Mouse (Mus musculus): ENCODE measurements around the gene Tas2r134. TPM values are rescaled to one million over a fixed set of nuclear protein-coding genes. Genes with fewer than 3 reads are reported as not detected.

Gene Tas2r134
- polyA plus RNA-seq (2015; fragmentation: Nextera tagmentation; extraction: Ambion mirVana), result not detected in 2 replicates

GRCm38 (mm10) chr2:51627211-51627610, at the start of gene Tas2r134:
TSS of gene Tas2r134 (plus strand) at chr2:51627511.
- 89% methylated on average over 4 of the region's 4 CpGs for WGBS
- no peak within 1 kb of the TSS for H3K4me2 ChIP-seq (replicated peaks)

GRCm38 (mm10) chr2:51579767-51580166, 47.5 kb upstream of the Tas2r134 start:
- 85% methylated on average over 5 of the region's 5 CpGs for WGBS
- H3K9me3 ChIP-seq, result no peaks in the 10 kb centered on the region
- H3K4me3 ChIP-seq (replicated peaks), result no peak overlapping the region
- no peak overlapping the region for H3K27ac ChIP-seq
- H3K27me3 ChIP-seq (replicated peaks), result no peaks in the 10 kb centered on the region
- H3K36me3 ChIP-seq, result no peaks in the 10 kb centered on the region
- H3K4me2 ChIP-seq (replicated peaks), result no peak overlapping the region
- H3K9ac ChIP-seq, result no peak overlapping the region
- no peak for ATAC-seq
- no peaks in the 10 kb centered on the region for H3K4me1 ChIP-seq (replicated peaks)

More at GRCm38 (mm10) chr2:51627211-51627610, at the start of gene Tas2r134:
- Histone ChIP-seq H3K27me3 (replicated peaks) (no peaks in the 10 kb centered on the region), H3K4me3 (replicated peaks) (no peak within 1 kb of the TSS), H3K9me3 (no peaks in the 10 kb centered on the region), H3K4me1 (replicated peaks) (no peaks in the 10 kb centered on the region), H3K27ac (no peak within 1 kb of the TSS), H3K9ac (no peak within 1 kb of the TSS), H3K36me3 (no peaks in the 10 kb centered on the region)
- no peak for ATAC-seq

- Histone ChIP-seq H3K36me3 (no peaks in the 10 kb centered on the region), H3K9me3 (no peaks in the 10 kb centered on the region), H3K27me3 (replicated peaks) (no peaks in the 10 kb centered on the region), H3K4me1 (replicated peaks) (no peaks in the 10 kb centered on the region), H3K4me2 (replicated peaks) (no peak overlapping the region), H3K9ac (no peak overlapping the region), H3K27ac (no peak overlapping the region), H3K4me3 (replicated peaks) (no peak overlapping the region)
- 85% methylated on average over 9 of the region's 9 CpGs for WGBS
- no peak for ATAC-seq
Measured at GRCm38 (mm10) chr2:51584050-51585046, 43.0 kb upstream of the Tas2r134 start.

GRCm38 (mm10) chr2:51588336-51588735, 39.0 kb upstream of the Tas2r134 start:
- Histone ChIP-seq H3K9me3 (no peaks in the 10 kb centered on the region), H3K27me3 (replicated peaks) (no peaks in the 10 kb centered on the region), H3K4me1 (replicated peaks) (0 out of 2 replicates have a peak, but pooled peaks cover 2% of the 10 kb centered on the region), H3K27ac (no peak overlapping the region), H3K4me3 (replicated peaks) (no peak overlapping the region), H3K36me3 (no peaks in the 10 kb centered on the region), H3K9ac (no peak overlapping the region), H3K4me2 (replicated peaks) (no peak overlapping the region)
- ATAC-seq, result no peak
- 86% methylated on average over 4 of the region's 4 CpGs for WGBS

GRCm38 (mm10) chr2:51588895-51589294, 38.4 kb upstream of the Tas2r134 start:
- 78% methylated on average over 6 of the region's 6 CpGs for WGBS

GRCm38 (mm10) chr2:51589627-51590026, 37.7 kb upstream of the Tas2r134 start:
- H3K27me3 ChIP-seq (replicated peaks), result no peaks in the 10 kb centered on the region
- no peak overlapping the region for H3K4me3 ChIP-seq (replicated peaks)
- H3K9me3 ChIP-seq, result no peaks in the 10 kb centered on the region
- no peak for ATAC-seq
- no peak overlapping the region for H3K9ac ChIP-seq
- no peak overlapping the region for H3K27ac ChIP-seq
- 80% methylated on average over 1 of the region's 1 CpGs for WGBS
- 0 out of 2 replicates have a peak, but pooled peaks cover 2% of the 10 kb centered on the region for H3K4me1 ChIP-seq (replicated peaks)
- H3K4me2 ChIP-seq (replicated peaks), result no peak overlapping the region
- H3K36me3 ChIP-seq, result no peaks in the 10 kb centered on the region

More at GRCm38 (mm10) chr2:51588895-51589294, 38.4 kb upstream of the Tas2r134 start:
- H3K27me3 ChIP-seq (replicated peaks), result no peaks in the 10 kb centered on the region
- H3K9ac ChIP-seq, result no peak overlapping the region
- 0 out of 2 replicates have a peak, but pooled peaks cover 2% of the 10 kb centered on the region for H3K4me1 ChIP-seq (replicated peaks)
- no peaks in the 10 kb centered on the region for H3K36me3 ChIP-seq
- H3K9me3 ChIP-seq, result no peaks in the 10 kb centered on the region
- no peak overlapping the region for H3K4me2 ChIP-seq (replicated peaks)
- no peak overlapping the region for H3K27ac ChIP-seq
- H3K4me3 ChIP-seq (replicated peaks), result no peak overlapping the region
- ATAC-seq, result 0 out of 2 replicates have a peak, but pooled peaks have one; percentile 15

GRCm38 (mm10) chr2:51590308-51590707, 37.0 kb upstream of the Tas2r134 start:
- Histone ChIP-seq H3K36me3 (no peaks in the 10 kb centered on the region), H3K4me3 (replicated peaks) (no peak overlapping the region), H3K9me3 (no peaks in the 10 kb centered on the region), H3K4me1 (replicated peaks) (0 out of 2 replicates have a peak, but pooled peaks cover 2% of the 10 kb centered on the region), H3K27me3 (replicated peaks) (no peaks in the 10 kb centered on the region), H3K27ac (no peak overlapping the region), H3K4me2 (replicated peaks) (no peak overlapping the region), H3K9ac (no peak overlapping the region)
- ATAC-seq, result no peak
- WGBS, result 81% methylated on average over 8 of the region's 8 CpGs

GRCm38 (mm10) chr2:51592157-51592556, 35.2 kb upstream of the Tas2r134 start:
- no peak overlapping the region for H3K4me2 ChIP-seq (replicated peaks)
- H3K36me3 ChIP-seq, result no peaks in the 10 kb centered on the region
- H3K9me3 ChIP-seq, result no peaks in the 10 kb centered on the region
- no peak overlapping the region for H3K4me3 ChIP-seq (replicated peaks)
- no peaks in the 10 kb centered on the region for H3K27me3 ChIP-seq (replicated peaks)
- no peak overlapping the region for H3K27ac ChIP-seq
- H3K9ac ChIP-seq, result no peak overlapping the region
- 0 out of 2 replicates have a peak, but pooled peaks cover 2% of the 10 kb centered on the region for H3K4me1 ChIP-seq (replicated peaks)
- ATAC-seq, result no peak

- no peak overlapping the region for H3K4me3 ChIP-seq (replicated peaks)
Measured at GRCm38 (mm10) chr2:51599473-51600201, 27.7 kb upstream of the Tas2r134 start.

GRCm38 (mm10) chr2:51600202-51600487, 27.2 kb upstream of the Tas2r134 start:
- H3K27ac ChIP-seq, result no peak overlapping the region
- no peak for ATAC-seq
- WGBS, result 46% methylated on average over 3 of the region's 3 CpGs
- H3K4me2 ChIP-seq (replicated peaks), result no peak overlapping the region
- H3K27me3 ChIP-seq (replicated peaks), result no peaks in the 10 kb centered on the region
- no peaks in the 10 kb centered on the region for H3K9me3 ChIP-seq
- no peak overlapping the region for H3K4me3 ChIP-seq (replicated peaks)
- no peaks in the 10 kb centered on the region for H3K4me1 ChIP-seq (replicated peaks)
- H3K9ac ChIP-seq, result no peak overlapping the region
- H3K36me3 ChIP-seq, result no peaks in the 10 kb centered on the region

More at GRCm38 (mm10) chr2:51599473-51600201, 27.7 kb upstream of the Tas2r134 start:
- no peak for ATAC-seq
- Histone ChIP-seq H3K4me2 (replicated peaks) (no peak overlapping the region), H3K27me3 (replicated peaks) (no peaks in the 10 kb centered on the region), H3K9ac (no peak overlapping the region), H3K36me3 (no peaks in the 10 kb centered on the region), H3K27ac (no peak overlapping the region), H3K9me3 (no peaks in the 10 kb centered on the region), H3K4me1 (replicated peaks) (no peaks in the 10 kb centered on the region)
- WGBS, result 65% methylated on average over 19 of the region's 19 CpGs

- H3K4me2 ChIP-seq (replicated peaks), result no peak overlapping the region
- no peak overlapping the region for H3K27ac ChIP-seq
- H3K27me3 ChIP-seq (replicated peaks), result no peaks in the 10 kb centered on the region
- no peak overlapping the region for H3K9ac ChIP-seq
- no peaks in the 10 kb centered on the region for H3K9me3 ChIP-seq
- 69% methylated on average over 8 of the region's 8 CpGs for WGBS
- no peaks in the 10 kb centered on the region for H3K36me3 ChIP-seq
- no peak for ATAC-seq
- H3K4me1 ChIP-seq (replicated peaks), result no peaks in the 10 kb centered on the region
- no peak overlapping the region for H3K4me3 ChIP-seq (replicated peaks)
Measured at GRCm38 (mm10) chr2:51600873-51601272, 26.4 kb upstream of the Tas2r134 start.

GRCm38 (mm10) chr2:51610305-51610704, 17.0 kb upstream of the Tas2r134 start:
- no peaks in the 10 kb centered on the region for H3K9me3 ChIP-seq

More at GRCm38 (mm10) chr2:51610305-51610704, 17.0 kb upstream of the Tas2r134 start:
- Histone ChIP-seq H3K27ac (no peak overlapping the region), H3K27me3 (replicated peaks) (no peaks in the 10 kb centered on the region), H3K4me2 (replicated peaks) (no peak overlapping the region; the same call in 1 of the 2 replicates), H3K9ac (no peak overlapping the region), H3K4me3 (replicated peaks) (no peak overlapping the region), H3K4me1 (replicated peaks) (no peaks in the 10 kb centered on the region), H3K36me3 (no peaks in the 10 kb centered on the region)
- 47% methylated on average over 10 of the region's 10 CpGs for WGBS
- no peak for ATAC-seq
